Mouse (Mus musculus) brain, embryonic 14.5 days (tissue): ENCODE data around the gene Ubash3b. TPM values are rescaled to one million over a fixed set of nuclear protein-coding genes. Genes with fewer than 3 reads are reported as not detected.

Experiments used
- DNase-seq: peaks from one replicate; pipeline ENCODE4 v3.0.0-alpha.2; 2011; ENCODE audit warnings: low read depth
- CTCF ChIP-seq: fragments of 200-500 bp; IDR thresholded peaks from 2 replicates; pipeline ENCODE4 v1.5.1; 2012; ENCODE audit warnings: inconsistent platforms, mild to moderate bottlenecking, moderate library complexity, borderline replicate concordance; ENCODE audit not compliant: insufficient read depth, insufficient read length; ENCODE audit errors: extremely low read depth
- POLR2A ChIP-seq: fragments of 200-500 bp; IDR thresholded peaks from 2 replicates; pipeline ENCODE4 v1.6.1; 2012; ENCODE audit warnings: mild to moderate bottlenecking, inconsistent platforms, borderline replicate concordance; ENCODE audit not compliant: poor library complexity, insufficient read depth, insufficient read length, severe bottlenecking; ENCODE audit errors: extremely low read depth
- polyA plus RNA-seq: library from polyadenylated mRNA; depleted of rRNA; stranded (reverse); fragments of >200 nt; gene quantifications from 2 replicates; pipeline ENCODE4 v1.2.3, GENCODE M21; 2012

The Ubash3b gene
- polyA plus RNA-seq, 1 experiment: 16.3 TPM

- TF ChIP-seq POLR2A (no peak), CTCF (no peak)
- peak; percentile 80 for DNase-seq
These were observed 129.7 kb downstream of the Ubash3b start for GRCm38 (mm10) chr9:41031590-41032489.

GRCm38 (mm10) chr9:41029827-41030226 lies 131.7 kb downstream of the Ubash3b start:
- DNase-seq: no peak
- no peak; the same call in 1 of the 2 replicates for TF ChIP-seq CTCF
- TF ChIP-seq POLR2A: no peak

DNA sequence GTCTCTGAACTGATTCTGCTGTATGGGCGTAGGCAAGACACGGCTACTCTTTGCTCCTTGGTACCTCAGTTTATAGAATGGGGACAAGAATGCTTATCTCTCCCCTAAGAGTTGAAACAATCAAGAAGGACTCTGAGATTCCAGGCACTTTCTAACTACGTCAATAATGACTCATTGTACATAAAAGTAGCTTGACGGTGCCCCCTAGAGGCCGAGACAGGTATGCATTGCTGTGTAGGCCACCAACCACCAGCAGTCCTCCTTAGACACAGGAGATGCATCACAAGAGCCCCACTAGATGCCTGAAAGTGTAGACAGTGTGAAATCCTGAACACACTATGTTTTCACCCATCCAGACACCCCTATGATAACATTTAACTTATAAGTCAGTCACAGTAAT lies 133.0 kb downstream of the Ubash3b start:
- DNase-seq: peak; percentile 68

DNA sequence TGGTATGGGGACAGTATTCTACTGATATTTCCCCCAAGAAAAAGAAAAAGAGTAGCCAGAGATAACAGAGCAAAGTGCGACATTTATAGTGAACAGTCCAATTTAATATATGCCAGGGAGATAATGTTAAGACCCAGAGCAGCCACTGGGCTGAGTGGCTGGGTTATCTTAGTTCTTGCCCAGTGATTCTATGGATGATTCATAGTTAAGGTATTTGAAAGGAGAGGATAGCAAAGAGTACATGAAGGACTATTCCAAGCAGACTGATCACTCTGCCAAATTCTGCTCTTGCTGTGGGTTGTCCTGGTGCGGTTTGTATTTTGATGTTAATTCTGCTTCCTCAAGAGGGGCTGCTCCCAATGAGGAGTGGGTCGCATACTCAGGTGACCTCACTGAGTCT lies 139.8 kb downstream of the Ubash3b start:
- no peak for DNase-seq
- TF ChIP-seq POLR2A (no peak), CTCF (no peak)

More for the DNA sequence above, 133.0 kb downstream of the Ubash3b start:
- TF ChIP-seq POLR2A (no peak), CTCF (peak; percentile 63; the same call in 1 of the 2 replicates)

DNA sequence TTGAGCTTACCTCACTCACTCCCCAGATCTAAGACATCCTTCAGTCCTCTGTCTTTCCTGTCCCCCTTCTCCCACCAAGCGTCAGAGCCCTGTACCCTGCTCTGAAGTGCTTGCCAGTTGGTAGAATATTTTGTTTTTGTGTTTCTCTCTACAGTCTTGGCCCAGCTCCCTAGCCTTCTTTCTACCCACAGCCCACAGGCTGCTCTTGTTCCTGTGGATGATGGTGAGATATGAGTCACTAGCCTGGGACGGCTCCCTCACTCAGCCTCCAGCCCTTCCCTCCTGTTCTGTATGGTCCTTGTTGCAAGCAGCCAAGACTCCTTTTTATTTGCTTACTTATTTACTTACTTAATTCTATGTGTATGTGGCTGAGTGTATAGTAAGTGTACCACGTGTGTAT lies 141.0 kb downstream of the Ubash3b start:
- TF ChIP-seq POLR2A (no peak), CTCF (no peak)
- no peak for DNase-seq

- no peak for DNase-seq
- no peak for TF ChIP-seq CTCF
- TF ChIP-seq POLR2A: no peak
These were observed 147.0 kb downstream of the Ubash3b start for GRCm38 (mm10) chr9:41014512-41014911.

DNA sequence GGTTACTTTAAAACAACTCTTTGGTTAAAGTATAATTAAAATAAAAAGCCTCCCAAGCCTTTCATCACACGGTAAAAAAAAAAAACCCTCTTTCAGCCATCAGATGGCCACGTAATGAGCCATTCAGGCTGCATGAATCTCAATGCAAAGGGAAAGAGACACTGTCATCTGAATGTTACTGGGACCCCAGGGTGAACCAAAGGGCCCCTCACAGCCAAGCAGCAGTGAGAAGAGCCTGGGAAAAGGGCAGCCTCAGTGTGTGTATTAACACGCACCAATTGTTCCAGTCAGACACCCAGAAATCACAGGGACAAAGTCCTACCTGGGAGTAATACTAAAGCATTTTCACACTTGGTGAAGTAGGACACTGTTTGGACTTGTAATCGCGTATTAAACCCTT lies 149.0 kb downstream of the Ubash3b start:
- TF ChIP-seq CTCF (no peak), POLR2A (no peak)
- DNase-seq: peak; percentile 76

- DNase-seq: peak; percentile 96
These were observed 149.7 kb downstream of the Ubash3b start for GRCm38 (mm10) chr9:41011512-41012436.

GRCm38 (mm10) chr9:41007785-41008184 lies 153.7 kb downstream of the Ubash3b start:
- no peak for DNase-seq
- TF ChIP-seq CTCF: no peak
- TF ChIP-seq POLR2A: no peak

More at GRCm38 (mm10) chr9:41011512-41012436, 149.7 kb downstream of the Ubash3b start:
- no peak for TF ChIP-seq POLR2A
- TF ChIP-seq CTCF: no peak

DNA sequence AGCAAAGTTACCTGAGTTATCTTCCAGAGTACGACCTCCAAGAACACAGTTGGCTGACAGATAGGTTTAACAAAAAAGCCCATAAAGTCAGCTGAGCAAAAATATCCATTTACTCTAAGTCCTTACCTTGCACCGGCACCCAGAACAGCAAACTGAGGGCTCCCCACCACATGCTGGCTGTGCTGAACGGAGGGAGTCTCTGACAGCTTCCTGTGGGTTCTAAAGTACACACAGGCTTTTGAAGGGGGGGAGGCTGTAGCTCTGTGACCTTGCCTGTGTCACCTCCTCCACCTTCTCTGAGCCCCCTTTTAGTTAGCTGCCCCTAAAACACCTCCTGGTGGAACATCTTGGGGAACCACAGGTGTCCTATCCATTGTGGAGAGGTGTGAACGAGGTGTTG lies 157.1 kb downstream of the Ubash3b start, which contains the start of gene Crtam:
Crtam (minus strand) TSS at position 214 of the 400 bp plus-strand sequence.
- no peak for DNase-seq
- no peak for TF ChIP-seq CTCF
- TF ChIP-seq POLR2A: no peak
